Mouse (Mus musculus): ENCODE data around the gene St14. TPM values are rescaled to one million over a fixed set of nuclear protein-coding genes. Genes with fewer than 3 reads are reported as not detected.
"Not testable (repeated sequence)": the region's sequence is repeated elsewhere in the genome, so short reads cannot be mapped to it uniquely, and the experiment has no call there.

Gene St14
- polyA plus RNA-seq, 1 experiment = 0.14 TPM

- Histone ChIP-seq H3K4me3 (ENCODE audit: control insufficient read depth, low read depth, low read length) (no peak overlapping the region), H3K4me1 (ENCODE audit: control insufficient read depth, insufficient read depth, low read length) (no peaks in the 10 kb centered on the region), H3K27me3 (ENCODE audit: control insufficient read depth, insufficient read depth, low read length) (no peaks in the 10 kb centered on the region), H3K36me3 (ENCODE audit: control insufficient read depth, insufficient read depth, low read length) (no peaks in the 10 kb centered on the region; the same call in 1 of the 2 replicates), H3K27ac (ENCODE audit: control insufficient read depth, insufficient read depth, low read depth, low read length) (no peak overlapping the region)
- TF ChIP-seq CTCF (IDR thresholded peaks at IDR 0.05; ENCODE audit: control insufficient read depth, insufficient read depth, insufficient replicate concordance, low read depth, low read length) = no peak
- TF ChIP-seq POLR2A (IDR thresholded peaks at IDR 0.05; ENCODE audit: control insufficient read depth, low read depth, low read length) = no peak
These were observed 60.9 kb downstream of the St14 start for GRCm38 (mm10) chr9:31070706-31071105.

- Histone ChIP-seq H3K36me3 (ENCODE audit: control insufficient read depth, insufficient read depth, low read length) (no peaks in the 10 kb centered on the region; the same call in 1 of the 2 replicates), H3K27ac (ENCODE audit: control insufficient read depth, insufficient read depth, low read depth, low read length) (no peak overlapping the region), H3K4me1 (ENCODE audit: control insufficient read depth, insufficient read depth, low read length) (no peaks in the 10 kb centered on the region), H3K27me3 (ENCODE audit: control insufficient read depth, insufficient read depth, low read length) (no peaks in the 10 kb centered on the region), H3K4me3 (ENCODE audit: control insufficient read depth, low read depth, low read length) (no peak overlapping the region)
- no peak for TF ChIP-seq POLR2A (IDR thresholded peaks at IDR 0.05; ENCODE audit: control insufficient read depth, low read depth, low read length)
- TF ChIP-seq CTCF (IDR thresholded peaks at IDR 0.05; ENCODE audit: control insufficient read depth, insufficient read depth, insufficient replicate concordance, low read depth, low read length) = no peak
These were observed 72.9 kb downstream of the St14 start for GRCm38 (mm10) chr9:31058723-31059122.

GRCm38 (mm10) chr9:31051509-31051908 is 80.1 kb downstream of the St14 start:
- H3K27ac ChIP-seq (ENCODE audit: control insufficient read depth, insufficient read depth, low read depth, low read length); H3K4me3 ChIP-seq (ENCODE audit: control insufficient read depth, low read depth, low read length); H3K4me1 ChIP-seq (ENCODE audit: control insufficient read depth, insufficient read depth, low read length); H3K27me3 ChIP-seq (ENCODE audit: control insufficient read depth, insufficient read depth, low read length); H3K36me3 ChIP-seq (ENCODE audit: control insufficient read depth, insufficient read depth, low read length): not testable (repeated sequence)

- H3K36me3 ChIP-seq (ENCODE audit: control insufficient read depth, insufficient read depth, low read length) = no peaks in the 10 kb centered on the region
- TF ChIP-seq CTCF (IDR thresholded peaks at IDR 0.05; ENCODE audit: control insufficient read depth, insufficient read depth, insufficient replicate concordance, low read depth, low read length) (no peak), POLR2A (IDR thresholded peaks at IDR 0.05; ENCODE audit: control insufficient read depth, low read depth, low read length) (no peak)
- no peak overlapping the region for H3K27ac ChIP-seq (ENCODE audit: control insufficient read depth, insufficient read depth, low read depth, low read length)
- no peaks in the 10 kb centered on the region for H3K4me1 ChIP-seq (ENCODE audit: control insufficient read depth, insufficient read depth, low read length)
- no peaks in the 10 kb centered on the region for H3K27me3 ChIP-seq (ENCODE audit: control insufficient read depth, insufficient read depth, low read length)
- no peak overlapping the region for H3K4me3 ChIP-seq (ENCODE audit: control insufficient read depth, low read depth, low read length)
These were observed 81.4 kb downstream of the St14 start for GRCm38 (mm10) chr9:31050208-31050607.

Other genes with a start within 250 kb of the St14 start
- gene Adamts15, start 209.4 kb downstream of the St14 start, polyA plus RNA-seq (2012; rRNA removed) = 0.58 and 0.87 TPM in 2 replicates
- gene Adamts8, start 189.3 kb downstream of the St14 start, polyA plus RNA-seq (2012; rRNA removed) = 0.28 and 0.29 TPM in 2 replicates
- 35.8 and 40.7 TPM in 2 replicates for gene Zbtb44, start 101.2 kb downstream of the St14 start, polyA plus RNA-seq (2012; rRNA removed)
- gene Aplp2, start 80.0 kb upstream of the St14 start, polyA plus RNA-seq (2012; rRNA removed) = 142 and 183 TPM in 2 replicates
- gene Prdm10, start 148.7 kb upstream of the St14 start, polyA plus RNA-seq (2012; rRNA removed) = 4.7 and 5.1 TPM in 2 replicates

Data from testis, adult 2 months (tissue).